Mouse (Mus musculus): ENCODE measurements around the gene Cpa1.

Cpa1 gene

GRCm38 (mm10) chr6:30638674-30639268 is at the start of gene Cpa1:
Gene Cpa1 (plus strand): TSS chr6:30639218.
- no peak for DNase-seq

GRCm38 (mm10) chr6:30589819-30590218 is 49.2 kb upstream of the Cpa1 start:
- DNase-seq = no peak

GRCm38 (mm10) chr6:30591851-30592404 is 47.1 kb upstream of the Cpa1 start:
- no peak for DNase-seq

DNA sequence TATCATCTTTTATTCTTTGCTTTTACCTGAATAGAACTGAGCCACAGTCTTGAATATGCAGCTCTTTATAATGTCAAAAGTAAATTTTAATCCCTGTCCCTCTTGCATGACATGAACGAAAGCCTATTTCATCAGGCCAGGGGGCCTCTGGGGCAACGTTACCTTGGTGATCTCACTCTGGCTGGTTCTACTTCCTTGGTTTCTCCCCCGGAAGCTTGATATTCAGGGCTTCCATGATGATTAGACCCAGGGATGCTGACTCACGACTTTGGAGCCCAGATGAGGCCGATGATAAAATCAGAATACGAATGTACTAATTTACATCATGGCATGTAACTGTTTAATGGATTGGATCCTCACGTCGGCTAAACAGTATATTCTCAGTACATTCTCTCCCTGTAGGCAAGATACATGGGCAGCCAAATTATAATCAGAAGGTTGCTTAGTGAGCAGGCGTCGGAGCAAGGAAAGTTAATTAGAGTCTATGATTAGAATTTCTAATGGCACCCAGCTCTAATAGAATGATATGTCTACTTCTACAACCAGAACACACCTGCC is 46.5 kb upstream of the Cpa1 start:
- no peak for DNase-seq

DNA sequence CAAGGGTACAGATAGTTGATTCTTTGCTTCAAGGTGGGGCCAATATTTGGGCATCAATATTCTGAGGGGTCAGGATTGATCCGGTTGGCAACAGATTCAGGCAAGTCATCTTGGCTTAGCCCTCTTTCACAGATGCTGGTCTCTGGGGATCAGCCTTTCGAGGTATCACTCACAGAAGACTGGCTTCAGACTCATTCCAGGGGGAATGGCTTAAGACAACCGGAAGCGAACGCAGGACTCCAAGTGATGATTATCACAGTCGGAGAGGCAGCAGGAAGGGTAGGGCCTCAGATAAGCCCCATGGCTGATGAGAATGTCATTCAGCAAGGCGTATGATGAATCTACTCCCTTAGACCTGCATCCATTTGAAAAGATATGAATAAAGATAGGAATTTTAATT is 44.7 kb upstream of the Cpa1 start:
- no peak for DNase-seq

GRCm38 (mm10) chr6:30596230-30596898 is 42.7 kb upstream of the Cpa1 start:
- DNase-seq = no peak

DNA sequence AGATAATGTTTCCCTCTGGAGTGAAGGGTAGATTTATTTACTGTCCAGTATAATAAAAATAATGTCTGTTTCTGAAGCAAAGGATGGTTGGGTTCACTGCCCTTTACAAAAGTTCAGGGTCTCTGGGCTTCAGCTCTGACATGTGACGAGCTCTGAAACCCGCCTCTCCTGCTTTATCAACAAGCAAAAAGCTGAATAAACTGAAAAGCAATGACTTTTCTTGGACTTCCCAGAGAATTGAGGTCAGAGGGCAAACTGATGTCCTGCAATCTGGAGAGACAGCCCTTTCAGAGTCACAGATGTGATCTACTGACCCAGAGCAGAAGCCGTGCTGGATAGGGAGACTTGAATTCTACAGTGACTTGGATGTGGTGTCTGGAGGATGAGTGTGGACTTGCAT is 39.0 kb upstream of the Cpa1 start:
- no peak for DNase-seq

- DNase-seq = no peak
Observed at GRCm38 (mm10) chr6:30600995-30601394, 38.0 kb upstream of the Cpa1 start.

- no peak for DNase-seq
Observed at GRCm38 (mm10) chr6:30604342-30604867, 34.6 kb upstream of the Cpa1 start.

- no peak for DNase-seq
Observed at GRCm38 (mm10) chr6:30605111-30605510, 33.9 kb upstream of the Cpa1 start.

- no peak for DNase-seq
Observed at GRCm38 (mm10) chr6:30605672-30606071, 33.3 kb upstream of the Cpa1 start.

DNA sequence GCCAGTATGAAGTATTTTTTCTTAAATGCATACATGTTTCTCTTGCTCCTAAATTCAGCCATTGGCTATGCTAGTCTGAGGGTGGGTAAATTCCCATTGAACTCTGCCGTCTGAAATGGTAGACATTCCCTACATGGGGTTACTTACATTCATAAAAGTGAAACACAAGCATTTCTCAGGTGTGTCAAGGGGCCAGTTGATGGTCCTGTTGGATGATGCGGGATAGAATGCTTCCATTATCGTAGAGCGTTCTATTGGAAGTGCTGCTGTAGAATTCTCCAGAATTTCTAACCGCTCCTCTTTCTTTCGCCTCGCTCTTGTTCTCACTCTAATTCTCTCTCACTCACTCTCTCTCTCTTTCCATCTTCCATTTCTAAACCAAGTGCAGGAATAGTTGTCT is 28.3 kb upstream of the Cpa1 start, which contains the start of gene Cpa5:
TSS of gene Cpa5 (plus strand) at position 301 of the 400 bp plus-strand sequence.
- no peak for DNase-seq

DNA sequence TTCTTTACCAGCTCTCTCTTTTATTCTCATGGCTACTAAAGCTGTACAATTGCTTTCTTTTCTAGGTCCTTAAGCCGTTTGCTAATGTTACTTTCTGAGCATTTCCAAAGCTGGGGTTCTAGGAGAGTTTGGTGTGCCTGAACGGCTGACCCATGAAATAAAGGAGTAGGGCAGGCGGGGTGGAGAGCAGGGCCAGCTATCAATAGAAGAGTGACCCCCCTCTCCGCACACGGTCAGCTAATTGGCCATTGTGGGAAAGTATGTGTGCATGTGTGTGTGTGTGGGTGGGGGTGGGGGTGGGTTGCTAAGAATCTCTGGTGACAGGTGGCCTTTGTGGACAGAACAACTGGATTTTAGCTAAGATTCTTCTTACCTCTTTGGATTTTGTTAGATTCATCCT is 27.8 kb upstream of the Cpa1 start:
- no peak for DNase-seq

DNA sequence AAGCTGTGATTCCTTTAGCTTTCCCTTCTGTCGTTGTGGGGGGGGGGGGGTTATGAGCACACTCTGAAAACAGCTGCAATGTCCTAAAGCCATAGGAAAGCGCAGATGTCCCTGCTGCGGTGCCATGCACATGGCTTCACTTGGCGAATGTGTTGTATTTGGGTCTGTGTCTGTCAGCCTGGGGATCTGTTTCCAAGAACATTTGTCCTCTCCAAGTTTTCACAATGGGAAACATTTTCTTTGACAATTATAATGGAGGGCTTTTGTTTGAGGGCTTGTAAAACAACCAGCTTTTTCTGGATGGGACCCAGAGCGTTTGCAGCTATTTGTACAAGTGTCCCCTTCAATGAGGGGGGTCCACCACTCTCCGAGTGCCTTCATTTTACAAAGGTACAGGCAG is 24.8 kb upstream of the Cpa1 start:
- DNase-seq = no peak

DNA sequence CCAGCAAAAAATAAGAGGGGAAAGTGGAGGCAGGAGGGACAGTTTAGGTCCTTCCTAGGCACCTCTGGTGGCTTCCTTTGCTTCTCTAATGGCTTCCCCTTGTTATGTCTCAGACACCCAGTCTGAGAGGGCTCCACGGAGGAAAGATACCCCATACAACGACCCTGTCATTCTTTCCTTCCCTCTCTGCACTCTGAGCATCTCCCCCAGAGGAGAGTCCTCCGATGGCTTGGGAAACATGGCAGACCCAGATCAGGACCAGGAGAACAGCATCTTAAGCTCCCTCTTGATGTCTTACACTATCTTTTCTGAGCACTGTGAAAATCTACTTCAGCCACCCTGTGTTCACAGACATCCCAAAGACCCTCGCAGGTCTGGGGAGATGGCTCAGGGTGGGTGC is 23.3 kb upstream of the Cpa1 start:
- DNase-seq = no peak

DNA sequence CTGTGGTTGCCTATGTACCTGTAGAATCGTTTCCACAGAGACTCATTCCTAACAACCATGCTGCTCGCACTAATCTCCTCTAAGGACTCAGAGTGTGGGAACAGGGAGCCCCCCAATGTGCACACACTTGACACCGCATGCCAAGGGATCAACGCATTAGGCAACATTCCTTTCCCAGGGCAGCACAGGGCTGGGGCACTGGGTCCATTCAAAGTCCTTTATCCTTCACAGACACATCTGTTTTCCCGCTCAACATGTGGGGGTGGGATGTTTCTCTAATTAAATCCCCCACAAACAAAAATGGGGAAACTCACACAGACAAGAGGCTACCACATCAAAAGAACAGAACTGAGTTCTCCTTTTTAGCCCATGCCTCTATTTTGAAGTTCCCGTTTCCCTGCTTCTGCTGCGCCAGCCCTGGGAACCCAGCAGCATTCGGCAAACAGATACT is 22.5 kb upstream of the Cpa1 start:
- no peak for DNase-seq

DNA sequence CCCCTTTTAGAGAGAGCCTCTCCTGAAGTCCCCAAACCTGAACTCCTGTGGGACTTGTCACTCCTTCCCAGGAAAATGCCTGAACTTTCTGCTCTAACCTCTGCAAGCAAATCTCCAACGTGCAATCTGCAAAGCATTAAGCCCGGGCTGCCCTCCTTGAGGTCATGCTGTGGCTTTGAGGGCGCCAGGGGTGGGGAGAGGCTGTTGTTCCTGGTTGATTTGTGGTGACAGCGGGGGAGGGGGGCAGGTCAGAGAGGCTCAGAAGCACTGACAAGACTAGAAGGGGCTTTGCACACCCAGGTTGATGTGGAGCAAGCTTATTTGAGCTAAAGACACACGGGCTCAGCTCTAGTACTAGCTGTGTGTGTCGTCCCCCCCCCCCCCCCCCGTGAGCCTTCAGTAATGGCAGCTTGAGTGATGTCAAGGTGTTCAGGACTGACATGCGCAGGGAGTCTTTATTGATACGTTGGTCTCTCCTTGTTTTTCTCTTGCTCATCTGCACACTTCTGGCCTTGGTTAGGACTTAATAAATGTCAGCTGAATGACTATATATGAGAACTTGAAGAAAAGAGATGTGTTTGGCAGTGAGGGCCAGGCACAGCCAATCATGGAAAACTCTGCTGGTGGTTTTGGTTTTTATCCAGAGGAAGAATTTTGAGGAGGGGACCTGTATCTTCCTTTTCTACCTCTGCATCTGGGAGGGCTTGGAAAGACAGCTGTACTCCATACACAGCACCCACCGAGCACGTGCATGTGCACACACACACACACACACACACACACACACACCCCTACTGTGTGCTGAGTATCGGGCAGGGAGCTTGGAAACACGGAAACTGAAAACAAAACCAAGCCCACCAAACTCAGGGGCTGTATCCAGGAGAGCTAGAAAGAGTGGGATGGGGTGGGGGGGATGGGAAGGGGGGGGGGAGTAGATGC is 21.7 kb upstream of the Cpa1 start:
- DNase-seq = no peak

DNA sequence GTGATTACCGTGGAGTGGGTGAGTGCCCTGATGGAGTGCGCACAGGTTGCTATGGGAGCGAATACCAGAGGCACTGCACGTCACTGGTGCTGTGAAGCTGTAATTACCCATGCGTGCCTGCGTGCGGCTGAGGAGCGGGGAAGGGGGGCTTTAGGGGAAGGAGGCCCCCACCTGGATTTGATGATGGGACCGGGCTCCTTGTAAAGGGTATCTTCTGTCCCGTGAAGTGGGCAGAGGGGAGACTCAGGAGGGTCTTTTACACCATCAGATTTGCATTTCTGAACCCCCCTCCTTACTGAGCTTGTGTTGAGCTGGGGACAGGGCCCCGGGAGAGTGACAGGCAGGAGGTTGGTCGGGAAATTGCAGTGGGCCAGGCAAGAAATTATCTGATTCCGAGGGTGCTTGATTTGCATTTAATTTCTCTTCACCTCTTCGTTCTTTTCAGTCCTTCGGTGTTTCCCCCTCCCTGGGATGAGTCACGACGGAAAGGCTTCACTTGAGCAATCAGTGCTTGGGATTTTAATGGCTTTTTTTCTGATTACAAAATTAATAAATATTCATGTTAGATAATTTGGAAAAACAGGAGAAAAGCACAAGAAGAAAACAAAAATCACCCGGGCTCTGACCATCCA is 20.9 kb upstream of the Cpa1 start:
- no peak for DNase-seq

DNA sequence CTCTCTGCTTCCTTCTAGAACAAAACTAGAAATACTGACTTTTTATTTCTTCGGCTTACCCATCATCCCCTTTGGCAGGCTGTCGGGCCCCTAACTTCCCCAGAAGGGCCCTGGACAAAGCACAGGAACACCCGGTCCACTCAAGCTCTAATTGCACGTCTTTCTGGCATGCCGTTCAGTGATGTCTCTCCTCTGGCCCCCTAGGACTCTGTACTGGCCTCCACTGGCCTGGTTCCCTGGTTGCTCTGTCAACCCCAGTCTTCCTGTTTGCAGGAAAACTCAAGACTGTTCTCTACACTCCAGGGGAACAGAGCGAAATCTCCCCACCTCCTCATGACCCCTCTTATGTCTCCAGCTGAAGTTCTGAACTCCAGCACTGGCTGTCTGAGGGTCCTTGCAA is 20.3 kb upstream of the Cpa1 start:
- no peak for DNase-seq

- no peak for DNase-seq
Observed at GRCm38 (mm10) chr6:30619606-30620005, 19.4 kb upstream of the Cpa1 start.

DNA sequence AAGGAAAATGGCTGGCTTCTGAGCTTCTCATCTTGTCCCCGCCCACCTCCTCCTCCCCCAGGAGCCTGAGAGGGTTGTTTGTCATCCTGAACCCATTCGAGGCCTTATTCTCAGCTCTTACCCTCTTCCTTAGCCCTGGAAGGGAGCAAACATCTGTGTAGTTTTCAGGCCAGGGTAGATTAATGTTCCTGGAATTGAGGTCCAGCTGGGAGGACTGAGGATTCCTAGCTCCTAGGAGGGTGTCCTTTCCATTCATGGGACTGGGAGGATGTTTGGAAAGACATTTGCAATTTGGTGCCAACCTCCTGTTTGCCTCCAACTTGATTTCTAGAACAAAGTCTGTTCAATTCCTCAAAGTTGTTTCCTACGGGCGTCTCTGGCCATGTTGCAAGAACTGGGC is 18.4 kb upstream of the Cpa1 start:
- DNase-seq = no peak

GRCm38 (mm10) chr6:30620994-30621393 is 18.0 kb upstream of the Cpa1 start:
- no peak for DNase-seq

All from thymus, adult 18-20 months (tissue).